Mouse (Mus musculus) T-helper 1 cell (primary cell): Measurements from ENCODE around the gene Esrp2.

Experiments used
- in situ Hi-C: fragments of 300-600 bp; cut with MboI, MseI; formaldehyde crosslinking; loops from one replicate; pipeline ENCODE4 v1.15.1; 2025; ENCODE audit warnings: high pct_unique_total_duplicates

The Esrp2 gene

GRCm38 (mm10) chr8:106136156-106137130 is at the start of gene Esrp2:
Gene Esrp2 (minus strand): TSS chr8:106136974.
- in situ Hi-C loops = no loop called here

GRCm38 (mm10) chr8:106186394-106186793 is 49.6 kb upstream of the Esrp2 start:
- in situ Hi-C loops = no loop called here

DNA sequence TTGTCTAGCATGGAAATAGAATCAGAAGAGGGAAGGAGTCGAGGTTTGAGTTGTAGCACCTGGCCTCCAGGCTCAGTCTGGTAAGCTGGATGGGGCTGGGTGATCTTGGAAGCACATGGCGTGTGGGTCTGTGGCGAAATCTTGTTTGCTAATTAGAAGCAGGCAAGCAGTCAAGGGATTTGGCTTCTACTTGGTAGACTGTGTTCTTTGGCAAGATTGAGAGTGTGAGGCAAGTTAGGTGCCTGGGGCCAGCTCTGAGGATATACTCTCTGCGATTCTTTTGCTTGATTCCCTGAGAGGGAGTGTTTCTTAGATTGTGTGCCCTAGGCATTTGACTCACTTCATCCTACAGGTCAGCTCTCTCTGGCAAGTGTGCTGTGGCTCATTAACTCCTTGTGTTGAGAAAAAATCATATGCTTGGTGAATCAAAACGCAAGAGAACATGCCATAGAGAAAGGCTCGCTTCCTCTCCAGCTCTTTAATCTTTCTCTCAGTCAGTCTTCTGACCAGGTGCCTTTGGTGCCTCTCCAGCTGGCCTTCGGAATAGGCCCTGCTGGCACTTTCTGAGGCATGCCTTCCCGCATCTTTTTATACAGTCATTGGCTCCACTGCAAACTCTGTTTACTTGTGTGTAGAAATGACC is 49.0 kb upstream of the Esrp2 start:
- in situ Hi-C loops = no loop called here

- in situ Hi-C loops = no loop called here
These were observed 41.7 kb upstream of the Esrp2 start for GRCm38 (mm10) chr8:106178428-106178827.

- in situ Hi-C loops = no loop called here
These were observed 40.8 kb upstream of the Esrp2 start for GRCm38 (mm10) chr8:106177594-106177993.

- in situ Hi-C loops = no loop called here
These were observed 40.1 kb upstream of the Esrp2 start for GRCm38 (mm10) chr8:106176891-106177290.

DNA sequence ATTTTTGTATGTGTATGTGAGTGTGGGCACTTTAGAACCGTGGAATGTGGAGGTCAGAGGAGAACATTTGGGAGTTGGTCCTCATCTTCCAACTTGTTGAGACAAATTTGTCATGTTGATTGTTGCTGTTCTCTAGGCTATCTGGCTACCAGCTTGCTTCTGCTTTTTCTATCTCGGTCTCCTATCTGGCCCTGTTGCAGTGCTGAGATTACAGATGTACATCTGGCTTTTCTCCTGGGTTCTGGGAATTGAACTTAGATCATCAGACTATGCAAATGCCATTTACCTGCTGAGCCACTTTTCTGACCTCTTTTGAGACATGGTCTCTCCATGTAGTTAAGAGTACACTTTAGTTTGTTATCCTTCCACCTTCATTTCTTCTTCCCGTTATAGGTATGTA is 36.8 kb upstream of the Esrp2 start:
- in situ Hi-C loops = no loop called here

DNA sequence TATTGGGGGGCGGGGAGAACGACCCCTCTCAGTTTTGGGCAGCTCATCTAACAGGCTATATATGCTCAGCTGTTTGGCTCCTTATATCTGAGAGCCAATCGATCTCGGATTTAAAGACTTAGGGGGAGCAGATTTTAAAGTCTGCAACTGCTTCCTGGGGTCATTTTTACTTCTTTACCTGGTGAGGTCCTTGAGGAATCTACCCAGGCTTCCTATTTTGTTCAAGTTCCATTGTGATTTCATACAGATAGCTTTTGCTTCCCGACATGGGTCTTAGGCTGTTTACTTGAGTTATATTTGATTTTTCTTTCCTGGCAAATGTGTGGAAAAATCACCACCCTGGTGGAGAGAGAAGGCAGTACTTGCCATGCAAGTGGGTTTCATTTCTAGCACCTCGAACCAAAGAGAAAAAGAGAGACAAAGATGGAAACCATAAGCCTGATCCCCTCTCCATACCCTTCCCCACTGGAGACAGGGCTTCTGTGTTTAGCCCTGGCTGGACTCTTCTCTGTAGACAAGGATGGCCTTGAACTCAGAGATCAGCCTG is 33.2 kb upstream of the Esrp2 start:
- in situ Hi-C loops = no loop called here

DNA sequence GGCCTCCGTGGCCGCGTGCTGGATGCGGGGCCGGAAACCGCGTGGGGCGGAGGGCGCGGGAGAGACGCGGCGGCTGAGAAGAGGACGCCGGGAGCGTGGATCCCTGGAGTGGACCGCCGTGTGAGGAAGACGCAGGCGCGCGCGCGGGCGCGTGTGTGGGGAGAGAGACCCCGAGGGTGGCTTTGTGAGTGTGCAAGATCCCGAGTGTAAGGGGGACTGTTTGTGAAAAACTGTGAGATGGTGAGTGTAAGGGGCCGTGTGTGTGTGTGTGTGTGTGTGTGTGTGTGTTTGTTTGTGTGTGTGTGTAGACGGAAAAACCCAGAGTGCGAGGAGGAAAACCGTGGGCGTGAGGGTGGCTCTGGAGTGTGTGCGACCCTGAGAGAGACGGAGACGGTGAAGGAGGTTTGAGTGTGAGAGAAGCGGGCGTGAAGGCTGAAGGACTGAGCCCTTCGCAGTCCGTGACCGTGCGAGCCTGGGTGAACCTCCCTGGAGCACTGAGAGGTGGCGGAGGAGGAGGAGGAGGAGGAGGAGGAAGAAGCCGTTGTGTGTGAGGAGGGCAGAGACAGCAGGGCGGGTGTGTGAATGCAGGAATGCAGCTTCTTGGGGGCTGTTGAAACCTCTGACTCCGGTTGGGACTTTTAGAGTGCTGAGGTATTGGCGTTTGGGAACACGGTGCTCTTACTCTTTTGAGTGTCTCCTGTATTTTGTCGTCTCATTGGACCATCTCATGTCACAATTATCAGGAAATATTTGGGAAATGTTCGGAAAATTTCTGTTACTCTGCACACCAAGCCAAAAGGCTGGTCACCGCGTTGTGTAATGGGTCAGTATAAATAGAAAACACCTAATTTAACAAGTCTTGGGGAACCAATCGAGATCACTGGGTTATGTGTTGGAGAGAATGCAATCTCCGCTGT is 32.5 kb upstream of the Esrp2 start:
- in situ Hi-C loops = no loop called here

GRCm38 (mm10) chr8:106168356-106169016 is 31.7 kb upstream of the Esrp2 start, which contains the start of gene Slc7a6:
Gene Slc7a6 (plus strand): TSS chr8:106168857.
- in situ Hi-C loops = no loop called here

DNA sequence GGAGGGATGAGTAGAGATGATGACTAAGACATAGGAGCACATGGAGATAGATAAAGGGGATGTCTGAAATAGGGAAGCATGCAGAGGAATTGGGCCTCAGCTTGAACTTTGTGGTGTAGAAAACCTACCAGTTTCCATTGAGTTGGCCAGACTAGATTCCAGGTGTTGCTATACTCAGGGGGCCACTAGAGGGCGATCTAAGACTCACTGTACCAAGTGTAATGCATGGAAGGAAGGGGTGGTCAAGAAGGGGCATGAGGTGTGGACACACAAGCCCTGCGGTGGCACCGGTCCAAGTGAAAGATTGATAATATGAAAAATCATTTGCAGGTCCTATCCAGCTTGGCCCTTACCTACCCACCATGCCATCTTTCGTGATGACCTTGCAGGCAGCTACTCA is 28.7 kb upstream of the Esrp2 start:
- in situ Hi-C loops = no loop called here

- in situ Hi-C loops = no loop called here
These were observed 26.5 kb upstream of the Esrp2 start for GRCm38 (mm10) chr8:106163251-106163650.

DNA sequence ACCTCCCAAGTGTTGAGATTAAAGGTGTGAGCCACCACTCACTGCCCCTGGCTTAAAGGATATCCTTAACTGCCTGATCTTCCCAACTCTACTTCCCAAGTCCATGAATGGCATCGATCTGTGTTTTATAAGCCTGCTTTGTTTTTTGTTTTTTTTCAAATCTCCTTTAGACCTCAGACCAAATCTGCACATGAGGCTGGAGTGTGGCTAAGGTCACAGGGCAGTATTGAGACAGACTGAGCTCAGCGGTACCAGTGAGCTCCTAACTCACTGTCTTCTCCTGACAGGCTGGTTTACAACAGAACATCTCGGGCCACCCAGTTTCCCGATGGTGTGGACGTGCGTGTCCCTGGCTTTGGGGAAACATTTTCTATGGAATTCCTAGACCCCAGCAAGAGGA is 23.1 kb upstream of the Esrp2 start:
- in situ Hi-C loops = no loop called here

DNA sequence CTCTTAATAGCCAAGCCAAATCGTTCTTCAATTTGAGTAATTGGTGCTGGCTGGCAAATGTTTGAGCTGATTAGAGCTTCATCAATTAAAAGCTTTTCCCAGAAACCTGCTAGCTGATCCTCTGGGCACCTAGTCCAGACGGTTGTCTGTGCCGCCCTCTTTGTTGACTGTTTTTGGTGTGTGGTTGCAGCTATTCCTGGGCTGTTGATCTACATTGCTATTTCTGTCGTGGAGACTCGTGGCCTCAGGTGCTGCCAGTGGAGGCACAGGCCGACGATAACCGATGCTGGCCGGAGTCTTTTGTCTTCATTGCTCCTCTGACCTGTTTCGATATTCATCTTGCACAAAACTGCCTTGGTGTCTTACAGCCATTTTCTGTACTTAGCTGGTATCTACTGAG is 21.6 kb upstream of the Esrp2 start:
- in situ Hi-C loops = no loop called here

DNA sequence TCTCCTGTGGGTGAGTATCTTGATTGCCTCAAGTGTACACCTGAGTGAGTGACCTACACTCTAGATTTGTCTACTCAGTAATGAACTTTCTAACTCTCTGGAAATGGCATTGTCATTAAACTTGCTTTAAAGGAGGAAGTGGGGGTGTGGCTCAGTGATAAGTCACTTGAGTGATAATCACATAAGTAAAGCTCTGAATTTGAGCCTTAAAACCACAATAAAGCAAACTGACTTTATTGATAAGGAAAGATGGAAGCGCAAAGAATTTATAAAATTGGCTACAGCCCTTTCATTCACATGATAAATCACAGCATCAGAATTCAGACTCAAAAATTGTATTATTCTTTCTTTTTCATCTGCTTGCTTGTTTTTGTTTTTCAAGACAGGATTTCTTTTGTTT is 20.6 kb upstream of the Esrp2 start:
- in situ Hi-C loops = no loop called here

- in situ Hi-C loops = no loop called here
These were observed 16.1 kb upstream of the Esrp2 start for GRCm38 (mm10) chr8:106152876-106153275.

DNA sequence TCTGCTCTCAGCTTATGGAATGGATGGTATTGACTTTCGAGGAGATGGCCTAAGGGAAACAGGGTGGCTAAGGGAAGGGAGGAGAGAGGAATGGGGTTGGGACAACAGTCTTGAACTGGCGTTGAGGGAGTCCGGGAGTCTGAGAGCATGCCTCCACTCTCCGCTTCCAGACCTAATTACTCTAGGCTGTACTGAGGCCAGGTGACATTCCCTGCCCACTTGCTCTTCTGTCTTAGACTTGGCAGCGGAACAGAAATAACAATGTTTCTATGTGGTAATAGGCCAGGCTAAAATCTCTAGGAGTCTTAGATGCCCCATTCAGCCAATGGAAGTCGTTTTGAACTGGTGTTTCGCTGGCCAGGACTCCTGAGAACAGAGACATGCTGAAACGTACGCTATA is 14.3 kb upstream of the Esrp2 start:
- in situ Hi-C loops = no loop called here

- in situ Hi-C loops = no loop called here
These were observed 13.9 kb upstream of the Esrp2 start for GRCm38 (mm10) chr8:106150653-106151000.

DNA sequence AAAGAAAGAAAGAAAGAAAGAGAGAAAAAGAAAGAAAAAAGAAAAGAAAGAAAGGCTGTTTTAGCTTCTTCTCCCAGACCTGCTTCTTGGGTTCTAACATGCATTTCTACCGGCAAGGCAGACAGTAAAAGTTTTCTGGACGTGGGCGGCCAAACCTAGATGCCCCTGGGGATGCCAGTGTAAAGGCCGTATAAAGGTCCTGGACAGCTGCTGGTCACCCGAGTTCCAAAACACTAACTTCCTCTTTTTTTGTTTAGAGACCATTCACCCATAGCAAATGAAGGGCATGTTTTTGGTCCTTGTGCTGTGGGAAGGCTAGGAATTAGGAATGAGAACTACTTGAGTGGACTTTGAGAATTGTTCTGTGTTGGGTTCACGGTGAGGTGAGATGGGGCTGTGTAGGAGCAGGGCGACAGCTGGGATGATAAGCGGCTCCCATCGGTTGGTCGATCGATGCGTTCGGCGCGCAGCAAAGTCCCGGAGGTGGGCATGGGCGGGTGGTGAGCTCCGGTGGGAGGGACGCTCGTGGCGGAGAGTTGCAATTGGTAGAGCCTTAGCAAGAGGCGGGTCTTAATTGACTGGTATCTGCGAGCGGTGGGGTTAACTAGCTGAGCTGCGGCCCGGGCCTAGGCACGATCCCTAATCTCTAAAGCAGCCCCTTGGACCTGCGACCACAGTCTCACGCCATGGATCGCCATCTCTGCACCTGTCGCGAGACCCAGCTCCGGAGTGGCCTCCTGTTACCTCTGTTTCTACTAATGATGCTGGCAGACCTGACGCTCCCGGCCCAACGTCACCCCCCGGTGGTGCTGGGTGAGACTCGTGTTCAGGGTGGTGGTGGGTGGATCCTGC is 13.3 kb upstream of the Esrp2 start, which contains the start of gene Pla2g15:
Gene Pla2g15, plus strand, starts transcription at position 599 of the 852 bp plus-strand sequence.
- in situ Hi-C loops = no loop called here

DNA sequence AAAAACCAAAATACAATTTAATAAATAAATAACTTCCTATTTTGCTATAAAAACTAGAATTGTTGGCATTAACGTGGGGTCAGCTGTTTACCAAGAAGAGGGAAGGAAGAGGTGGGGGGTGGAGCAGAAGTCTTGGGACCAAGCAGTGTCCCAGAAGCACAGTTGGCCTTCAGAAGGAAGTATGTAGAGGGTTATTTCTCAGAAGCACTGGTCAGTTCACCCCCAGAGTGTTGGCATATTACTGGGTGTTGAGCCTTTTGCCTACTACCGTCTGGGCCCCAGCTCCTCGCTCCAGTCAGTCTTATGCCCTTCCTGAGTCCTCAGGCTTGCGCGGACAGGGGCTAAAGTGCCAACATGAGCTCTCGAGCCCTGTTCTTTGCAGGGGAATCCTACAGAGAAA is 12.3 kb upstream of the Esrp2 start:
- in situ Hi-C loops = no loop called here
